Mouse (Mus musculus): ENCODE data around the gene Rer1.

The Rer1 gene

DNA sequence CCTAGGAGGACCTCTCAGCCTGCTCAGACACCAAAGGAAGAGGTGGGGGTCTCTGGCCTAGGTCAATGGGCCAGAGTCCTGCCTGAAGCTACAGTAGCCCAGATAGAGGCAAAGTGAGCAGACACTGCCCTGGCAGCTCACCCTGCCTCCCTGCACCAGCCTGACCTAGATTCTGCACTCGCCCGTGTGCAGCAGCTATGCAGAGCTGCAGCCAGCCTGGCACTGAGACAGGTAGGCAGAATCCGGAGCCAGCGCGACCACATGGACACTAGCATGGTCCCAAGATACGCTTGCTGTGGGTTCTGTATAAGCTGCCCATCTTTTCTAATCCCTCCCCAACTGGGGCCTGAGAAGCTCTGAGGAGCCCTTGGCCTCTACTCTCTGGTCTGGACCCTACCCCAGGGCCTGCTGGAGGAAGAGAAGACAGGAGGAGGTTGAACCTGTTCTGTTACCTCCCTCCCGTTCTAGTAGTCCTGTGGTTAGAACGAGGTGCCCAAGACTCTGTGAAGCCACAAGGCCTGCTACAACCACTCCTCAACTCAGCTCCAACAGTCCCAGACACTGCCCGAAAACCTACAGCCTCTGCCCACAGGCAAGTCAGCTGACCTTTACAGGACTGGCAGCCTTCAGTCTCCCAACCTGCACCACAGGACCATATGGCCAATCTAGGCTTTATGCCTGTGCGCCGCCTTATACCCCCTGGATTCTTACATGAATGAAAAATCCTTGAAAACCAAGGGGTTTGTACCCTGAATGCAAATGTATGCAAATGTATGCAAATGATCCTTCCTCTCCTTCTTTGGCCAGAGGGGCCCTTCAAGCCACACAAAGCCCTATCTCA is 61.8 kb downstream of the Rer1 start:
- no peak for DNase-seq (ENCODE audit: low read depth, low spot score)

Data from CD4-positive, CD25-positive, alpha-beta regulatory T cell, adult 2 months (primary cell).